19 mouse cellular contexts compared by ENCODE assay signal in the genomic region with DNA sequence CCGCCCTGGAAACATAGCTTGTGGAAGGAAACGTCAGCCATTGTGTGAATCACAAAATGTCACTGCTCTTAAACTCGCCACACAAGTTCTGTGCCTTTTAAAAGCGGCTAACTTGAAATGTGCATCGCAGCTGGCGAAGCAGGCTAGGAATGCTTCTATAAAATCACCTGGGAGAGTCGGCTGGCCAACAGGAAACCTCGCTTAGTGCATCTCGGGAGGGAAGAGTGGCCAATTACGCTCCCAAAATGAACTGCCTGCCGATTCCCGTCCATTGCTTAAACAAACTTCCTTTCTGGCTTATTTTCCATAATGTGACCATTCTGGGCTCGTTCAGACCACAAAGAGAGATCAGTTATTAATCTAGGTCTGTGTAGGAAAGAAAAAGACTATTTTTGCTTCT.
"Had no signal": no experiment of that assay in that cellular context is flagged by ENCODE, and none has a peak within 500 bp of the region (broad histone marks: within the 10 kb centered on the region; RNA-seq: fewer than 3 reads in every experiment).

No protein-coding gene starts in this region.

- H3K4me2 ChIP-seq: liver, embryonic 13.5 days had no signal

- H3K27ac ChIP-seq: liver, embryonic 13.5 days; midbrain, embryonic 10.5 days; stomach, postnatal 0 days had no signal

- H3K9me3 ChIP-seq: liver, embryonic 13.5 days; midbrain, embryonic 10.5 days had no signal

- H3K4me1 ChIP-seq: liver, embryonic 13.5 days; megakaryocyte, embryonic 14.5 days; midbrain, embryonic 10.5 days had no signal

- H3K27me3 ChIP-seq: liver, embryonic 13.5 days; megakaryocyte, embryonic 14.5 days had no signal

- H3K4me3 ChIP-seq: liver, embryonic 13.5 days; megakaryocyte, embryonic 14.5 days; midbrain, embryonic 10.5 days had no signal

- H3K36me3 ChIP-seq: liver, embryonic 13.5 days; midbrain, embryonic 10.5 days had no signal

- H3K9ac ChIP-seq: liver, embryonic 13.5 days had no signal

- DNase-seq: kidney, adult 18-20 months; kidney, adult 9 months; kidney, postnatal 14 days; kidney, postnatal 4 days; layer of hippocampus, adult 9-11 months; left cerebral cortex, postnatal 4 days; liver, embryonic 13.5 days; lung, adult 2 months; lung, postnatal 10 days; lung, postnatal 36 days; midbrain, embryonic 14.5 days; right cerebral cortex, postnatal 14 days; right cerebral cortex, postnatal 4 days; thymus, adult 2 months; thymus, postnatal 14 days; thymus, postnatal 4 days had no signal
